Mouse (Mus musculus) midbrain, embryonic 14.5 days (tissue): ENCODE measurements around the gene Ccdc66. TPM values are rescaled to one million over a fixed set of nuclear protein-coding genes. Genes with fewer than 3 reads are reported as not detected.

Experiments used
- ATAC-seq: fragments of 200-750 bp; cut with Nextera tagmentation; 2 replicates; pipeline ENCODE4 v1.8.0; 2017; ENCODE audit warnings: moderate number of reproducible peaks, moderate library complexity; ENCODE audit not compliant: low FRiP score, low TSS enrichment
- DNase-seq: peaks from one replicate; pipeline ENCODE4 v3.0.0-alpha.2; 2015
- H3K27ac ChIP-seq: fragments of 300-500 bp; sonication (generic); replicated peaks from 2 replicates; pipeline ENCODE4 v1.5.1; 2014; ENCODE audit warnings: mild to moderate bottlenecking, low read depth, low read length, moderate library complexity
- H3K27me3 ChIP-seq: fragments of 300-500 bp; sonication (generic); 2 replicates; pipeline ENCODE4 v1.6.1; 2014; ENCODE audit warnings: low read length, control low read depth, mixed read lengths; ENCODE audit not compliant: control insufficient read depth, insufficient read depth
- H3K36me3 ChIP-seq: fragments of 300-500 bp; sonication (generic); 2 replicates; pipeline ENCODE4 v1.6.1; 2014; ENCODE audit warnings: low read length, control low read depth; ENCODE audit not compliant: control insufficient read depth, insufficient read depth
- H3K4me1 ChIP-seq: fragments of 300-500 bp; sonication (generic); 2 replicates; pipeline ENCODE4 v1.6.1; 2014; ENCODE audit warnings: mild to moderate bottlenecking, antibody characterized with exemption, low read length, control low read depth; ENCODE audit not compliant: control insufficient read depth, insufficient read depth
- H3K4me2 ChIP-seq: fragments of 300-500 bp; sonication (generic); 2 replicates; pipeline ENCODE4 v1.6.1; 2014; ENCODE audit warnings: mild to moderate bottlenecking, low read length, moderate library complexity
- H3K4me3 ChIP-seq: fragments of 300-500 bp; sonication (generic); replicated peaks from 2 replicates; pipeline ENCODE4 v1.5.1; 2014; ENCODE audit warnings: low read depth, low read length
- H3K9ac ChIP-seq: fragments of 300-500 bp; sonication (generic); replicated peaks from 2 replicates; pipeline ENCODE4 v1.6.1; 2014; ENCODE audit warnings: mild to moderate bottlenecking, low read length, moderate library complexity
- H3K9me3 ChIP-seq: fragments of 300-500 bp; sonication (generic); 2 replicates; pipeline ENCODE4 v1.6.1; 2016; ENCODE audit warnings: low read length, control low read depth, mixed read lengths; ENCODE audit not compliant: control insufficient read depth
- WGBS: fragments of 180-500 bp; shearing (Covaris S2); extraction: QIAGEN DNeasy Blood & Tissue Kit; methylation state at CpG from one replicate; pipeline ENCODE4 v1.1.7; 2014; 5-methylcytosine and 5-hydroxymethylcytosine counted together
- polyA plus RNA-seq: library from polyadenylated mRNA; unstranded; fragments of >200 nt; fragmentation: Nextera tagmentation; extraction: Ambion mirVana; gene quantifications from 2 replicates; pipeline ENCODE4 v1.2.1, GENCODE M21; 2014

Gene Ccdc66
- polyA plus RNA-seq, 1 experiment from 2014 or later: 9.5 TPM

DNA sequence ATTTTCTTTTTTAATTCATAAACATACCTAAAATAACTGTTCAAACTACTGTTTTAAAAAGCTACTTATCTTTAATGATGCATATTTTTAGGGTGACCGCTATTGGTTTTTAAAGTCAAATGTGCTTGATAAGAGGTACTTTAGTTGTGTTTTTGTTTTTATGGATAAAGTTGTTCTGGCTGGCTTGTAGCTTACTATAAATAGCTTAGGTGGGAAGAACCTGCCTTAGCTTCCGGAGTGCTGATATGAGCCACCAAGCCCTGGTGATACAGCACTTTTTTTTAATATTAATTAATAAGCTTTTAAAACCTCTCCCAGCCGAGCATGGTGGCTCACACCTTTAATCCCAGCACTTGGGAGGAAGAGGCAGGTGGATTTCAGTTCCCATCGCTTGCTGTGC is 61.3 kb downstream of the Ccdc66 start:
- DNase-seq (no peak), ATAC-seq (no peak)
- no peaks in the 10 kb centered on the region for H3K27me3 ChIP-seq
- H3K9ac ChIP-seq: no peak overlapping the region
- H3K4me1 ChIP-seq: no peaks in the 10 kb centered on the region
- H3K4me3 ChIP-seq: no peak overlapping the region
- H3K9me3 ChIP-seq: no peaks in the 10 kb centered on the region
- peaks cover 59% of the 10 kb centered on the region for H3K36me3 ChIP-seq
- no peak overlapping the region for H3K27ac ChIP-seq
- H3K4me2 ChIP-seq: no peak overlapping the region
- 92% methylated on average over 4 of the region's 4 CpGs for WGBS

DNA sequence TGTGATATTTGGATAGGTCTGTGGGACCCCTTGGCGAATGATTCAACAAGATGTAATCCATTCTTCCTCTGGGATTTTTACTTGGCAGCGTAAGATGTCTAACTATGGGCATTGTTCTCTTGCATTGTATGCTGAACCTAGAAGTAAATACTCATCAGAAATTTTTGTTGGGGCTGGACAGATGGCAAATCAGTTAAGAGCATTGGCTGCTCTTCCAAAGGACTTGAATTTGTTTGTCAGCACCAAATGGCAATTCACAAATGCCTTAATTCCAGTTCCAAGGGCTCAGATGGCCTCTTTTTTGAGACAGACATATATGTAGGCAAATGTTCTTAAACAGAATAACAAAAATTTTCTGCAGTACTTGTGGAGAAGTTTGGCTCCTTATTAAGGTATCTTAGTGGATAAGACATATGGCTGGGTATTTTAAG is 63.4 kb downstream of the Ccdc66 start:
- ATAC-seq (no peak), DNase-seq (no peak)
- H3K4me1 ChIP-seq: no peaks in the 10 kb centered on the region
- no peaks in the 10 kb centered on the region for H3K27me3 ChIP-seq
- H3K9me3 ChIP-seq: no peaks in the 10 kb centered on the region
- no peak overlapping the region for H3K4me2 ChIP-seq
- WGBS: 77% methylated on average over 2 of the region's 2 CpGs
- H3K27ac ChIP-seq: no peak overlapping the region
- no peak overlapping the region for H3K4me3 ChIP-seq
- peaks cover 66% of the 10 kb centered on the region for H3K36me3 ChIP-seq
- H3K9ac ChIP-seq: no peak overlapping the region

DNA sequence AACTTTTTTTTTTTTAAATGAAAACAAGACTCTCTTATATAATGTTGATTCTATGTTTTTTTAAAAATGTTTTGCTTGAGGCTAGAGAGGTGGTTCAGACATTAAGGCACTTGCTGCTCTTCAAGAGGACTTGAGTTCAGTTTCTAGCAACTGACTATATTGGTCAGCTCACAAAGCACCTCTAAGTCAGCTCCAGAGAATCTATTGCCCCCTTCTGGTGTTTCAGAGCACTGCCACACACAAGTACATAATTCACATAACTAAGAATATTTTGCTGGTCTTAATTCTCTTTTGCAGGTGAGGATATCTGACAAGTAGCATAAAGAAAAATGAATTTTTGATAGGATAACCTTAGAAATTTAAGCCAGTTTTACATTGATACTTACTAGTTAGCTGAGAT is 67.3 kb downstream of the Ccdc66 start:
- no peak for ATAC-seq
- Histone ChIP-seq H3K9ac (no peak overlapping the region), H3K4me1 (no peaks in the 10 kb centered on the region), H3K4me3 (no peak overlapping the region), H3K27ac (no peak overlapping the region), H3K27me3 (no peaks in the 10 kb centered on the region), H3K4me2 (no peak overlapping the region), H3K9me3 (no peaks in the 10 kb centered on the region), H3K36me3 (peaks cover 44% of the 10 kb centered on the region)
- DNase-seq: peak; percentile 39

DNA sequence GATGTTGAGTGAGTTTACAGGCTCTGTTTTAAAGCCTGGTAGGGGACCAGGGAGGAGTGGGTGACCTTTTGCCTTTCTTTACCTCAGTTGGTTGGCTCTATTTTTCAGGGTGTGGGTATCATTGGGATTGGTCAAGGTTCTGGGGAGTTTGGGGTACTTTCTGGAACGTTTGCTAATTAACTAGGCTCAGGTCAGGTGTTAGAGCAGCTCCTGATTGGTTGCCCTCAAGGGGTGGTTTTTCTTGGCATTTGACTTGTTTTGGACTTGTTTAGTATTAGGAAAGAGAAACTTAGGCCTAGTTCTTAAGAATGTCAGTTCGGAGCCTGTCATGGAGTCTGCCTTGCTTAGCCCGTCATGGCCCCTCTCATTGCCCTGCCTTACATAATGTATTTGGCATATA is 71.4 kb downstream of the Ccdc66 start:
- Histone ChIP-seq H3K36me3 (peaks cover 23% of the 10 kb centered on the region), H3K4me2 (no peak overlapping the region), H3K4me3 (no peak overlapping the region), H3K27me3 (no peaks in the 10 kb centered on the region), H3K27ac (no peak overlapping the region), H3K4me1 (no peaks in the 10 kb centered on the region), H3K9me3 (0 out of 2 replicates have a peak, but pooled peaks cover 3% of the 10 kb centered on the region), H3K9ac (no peak overlapping the region)
- 89% methylated on average over 3 of the region's 3 CpGs for WGBS
- ATAC-seq (no peak), DNase-seq (no peak)

DNA sequence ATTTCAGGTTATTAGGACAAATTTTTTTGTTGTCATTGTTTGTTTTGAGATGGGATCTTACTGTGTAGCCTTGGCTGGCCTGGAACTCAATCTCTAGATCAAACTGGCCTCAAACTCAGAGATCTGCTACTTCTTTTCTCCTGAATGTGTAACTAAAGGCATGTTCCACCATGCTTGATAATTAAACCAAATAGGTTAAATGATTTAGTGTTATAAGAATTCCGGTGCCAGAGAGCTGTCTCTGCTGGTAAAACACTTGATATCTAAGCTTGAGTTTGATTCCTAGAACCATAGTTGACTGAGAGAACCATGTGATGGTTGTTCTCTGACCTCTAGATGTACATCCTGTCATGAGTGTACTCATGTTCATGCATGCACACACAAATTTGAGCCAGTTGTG is 72.1 kb downstream of the Ccdc66 start:
- Histone ChIP-seq H3K9ac (no peak overlapping the region), H3K4me3 (no peak overlapping the region), H3K36me3 (peaks cover 22% of the 10 kb centered on the region; the same call in 1 of the 2 replicates), H3K27me3 (no peaks in the 10 kb centered on the region), H3K4me2 (no peak overlapping the region), H3K4me1 (no peaks in the 10 kb centered on the region), H3K9me3 (0 out of 2 replicates have a peak, but pooled peaks cover 3% of the 10 kb centered on the region), H3K27ac (no peak overlapping the region)
- 96% methylated on average over 1 of the region's 1 CpGs for WGBS
- ATAC-seq: no peak
- DNase-seq: no peak

DNA sequence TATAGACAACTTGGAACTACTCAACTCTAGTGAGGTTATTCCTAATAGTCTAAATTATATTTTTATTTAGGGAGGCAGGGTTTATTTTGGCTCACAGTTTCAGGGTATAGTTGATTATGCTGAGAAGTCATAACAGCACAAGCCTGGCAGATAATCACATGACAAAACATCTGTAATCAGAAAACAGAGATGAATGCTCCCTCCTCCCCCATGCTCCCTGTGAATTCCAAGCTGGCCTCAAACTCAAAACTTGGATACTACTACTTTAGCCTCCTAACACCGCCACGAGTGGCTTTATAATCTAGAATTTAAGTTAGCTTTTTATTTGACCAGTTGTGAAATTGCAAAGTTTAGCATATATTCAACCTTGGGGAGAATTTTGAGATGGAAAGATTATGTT is 76.2 kb downstream of the Ccdc66 start:
- over 99% methylated on average over 2 of the region's 2 CpGs for WGBS
- Histone ChIP-seq H3K27me3 (no peaks in the 10 kb centered on the region), H3K4me2 (no peak overlapping the region), H3K36me3 (peaks cover 17% of the 10 kb centered on the region; the same call in 1 of the 2 replicates), H3K4me3 (no peak overlapping the region), H3K9me3 (0 out of 2 replicates have a peak, but pooled peaks cover 11% of the 10 kb centered on the region), H3K27ac (no peak overlapping the region), H3K4me1 (peaks cover 6% of the 10 kb centered on the region), H3K9ac (no peak overlapping the region)
- ATAC-seq (no peak), DNase-seq (no peak)

Other genes starting within 250 kb of the Ccdc66 start
- gene Fam208a, start 79.6 kb downstream of the Ccdc66 start, polyA plus RNA-seq: 19.1 TPM in 2 replicates
- 80.1 and 90.7 TPM in 2 replicates for gene Erc2, start 114.0 kb upstream of the Ccdc66 start, polyA plus RNA-seq